Mouse (Mus musculus) right cerebral cortex, adult 2 months (tissue): ENCODE measurements around the gene Fam57b.

Source experiments
- DNase-seq, 2 experiments: peaks; one replicate each; pipeline ENCODE4 v3.0.0; 2021 to 2022; ENCODE audit warnings: low spot score in 2 of 2

Fam57b gene

DNA sequence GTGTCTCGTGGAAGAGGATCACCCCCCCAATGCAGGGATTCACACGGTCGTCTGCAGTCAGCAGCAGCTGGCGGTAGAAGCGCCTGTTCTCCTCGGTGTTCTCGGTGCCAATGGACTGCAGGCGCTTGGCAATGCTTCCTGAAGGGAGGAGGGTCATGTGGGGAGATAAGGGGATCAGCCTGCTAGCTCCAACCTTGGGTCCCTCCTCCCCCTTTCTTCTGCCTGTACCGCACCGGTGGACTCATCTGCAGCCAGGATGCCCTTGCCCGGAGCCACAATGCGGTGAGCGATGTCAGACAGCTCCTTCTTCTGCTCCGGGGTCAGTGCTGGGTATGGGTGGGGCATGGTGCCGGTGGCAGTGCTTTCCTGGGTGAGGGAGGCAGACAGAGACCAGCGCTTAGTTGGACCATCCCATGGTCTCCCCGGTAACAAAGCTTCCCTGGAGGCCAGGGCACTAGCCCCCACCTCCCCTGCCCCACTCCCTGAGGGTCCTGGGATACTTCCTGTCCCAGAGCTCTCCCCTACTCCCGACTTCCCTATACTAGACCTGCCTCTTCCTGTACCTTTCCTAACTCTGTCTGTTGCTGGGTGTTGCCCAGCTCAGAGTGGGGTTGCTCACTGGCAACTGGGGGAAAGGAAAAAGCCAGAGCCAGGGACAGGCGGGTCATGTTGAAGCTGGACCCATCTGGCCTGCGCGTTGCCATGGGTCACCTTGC, at the start of gene Fam57b:
Gene Fam57b (plus strand): TSS at position 258 of the 716 bp plus-strand sequence.
- DNase-seq = peak in 1 of 2 experiments; percentile 28

- no peak for DNase-seq
Observed at GRCm38 (mm10) chr7:126748824-126749223, 48.6 kb upstream of the Fam57b start.

DNA sequence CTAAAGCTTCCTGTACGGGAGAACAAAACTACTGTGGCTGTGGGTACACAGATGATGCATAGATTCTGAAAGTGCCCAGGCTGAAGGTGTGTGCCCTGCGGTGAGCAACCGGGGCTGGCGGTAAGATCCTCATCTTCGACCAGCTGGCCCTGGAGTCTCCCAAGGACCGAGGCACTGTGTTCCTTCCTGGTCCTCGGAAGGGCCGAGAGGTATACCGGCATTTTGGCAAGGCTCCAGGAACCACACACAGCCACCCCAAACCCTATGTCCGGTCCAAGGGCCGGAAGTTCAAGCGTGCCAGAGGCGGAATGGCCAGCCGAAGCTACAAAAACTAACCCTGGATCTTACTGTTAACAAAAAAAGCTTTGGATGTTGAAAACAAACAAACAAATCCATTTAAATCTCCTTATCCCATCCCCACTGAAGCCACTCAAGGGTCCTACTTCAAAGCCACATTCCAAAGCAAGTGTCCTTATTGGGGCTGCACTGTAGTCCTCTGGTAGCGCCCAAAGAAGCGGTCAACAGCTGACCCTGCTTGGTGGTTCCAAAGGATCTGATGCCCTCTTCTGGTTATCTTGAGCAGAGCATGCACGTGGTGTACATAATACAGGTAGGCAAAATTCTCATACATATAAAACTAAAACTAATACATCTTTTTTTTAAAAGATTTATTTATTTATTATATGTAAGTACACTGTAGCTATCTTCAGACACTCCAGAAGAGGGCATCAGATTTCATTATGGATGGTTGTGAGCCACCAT, 47.7 kb upstream of the Fam57b start:
- no peak for DNase-seq

DNA sequence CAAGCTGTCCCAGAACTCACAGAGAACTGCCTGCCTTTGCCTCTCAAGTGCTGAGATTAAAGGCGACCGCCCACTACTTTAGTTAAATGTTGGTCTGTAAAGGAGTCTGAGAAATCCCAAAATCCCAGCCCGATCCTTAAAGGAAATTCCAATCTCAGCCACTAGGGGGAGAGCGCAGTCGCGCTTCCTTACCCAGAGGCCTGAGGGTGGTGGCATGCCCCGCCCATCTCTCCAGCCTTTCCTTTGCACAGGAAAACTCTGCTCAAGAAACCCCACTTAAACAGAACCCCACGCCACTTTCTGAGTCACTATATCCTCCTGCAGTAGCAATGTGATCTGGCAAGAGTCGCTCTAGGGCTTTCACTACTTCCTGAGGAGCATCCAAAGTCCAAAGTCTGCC, 42.6 kb upstream of the Fam57b start:
- peak; percentile 72 to 73 for DNase-seq

DNA sequence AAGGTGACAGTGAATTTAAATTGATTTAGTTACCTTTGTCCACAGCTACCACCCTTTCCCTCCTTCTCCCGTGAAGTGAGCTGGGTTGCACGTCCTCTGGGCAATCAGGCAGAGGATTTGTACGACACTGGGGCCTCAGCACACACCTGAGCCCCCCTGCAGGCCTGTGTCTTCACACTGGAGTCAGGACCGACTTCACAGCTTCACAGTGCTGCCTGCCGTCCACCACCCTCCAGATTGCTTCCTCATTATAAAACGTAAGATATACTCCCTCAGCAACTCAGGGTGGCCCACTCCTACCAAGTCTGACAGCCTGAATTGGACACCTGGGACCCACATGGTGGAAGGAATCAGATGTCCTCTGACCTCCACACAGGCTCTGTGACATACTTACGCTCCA, 38.9 kb upstream of the Fam57b start:
- no peak for DNase-seq

- peak; percentile 83 to 87 for DNase-seq
Observed at GRCm38 (mm10) chr7:126759050-126759671, 38.3 kb upstream of the Fam57b start, which contains the start of gene Mapk3. Gene Mapk3 (plus strand): TSS chr7:126759601.

- DNase-seq = no peak
Observed at GRCm38 (mm10) chr7:126759672-126760390, 37.6 kb upstream of the Fam57b start.

- DNase-seq = no peak
Observed at GRCm38 (mm10) chr7:126760391-126760802, 37.1 kb upstream of the Fam57b start.

GRCm38 (mm10) chr7:126760956-126761355, 36.5 kb upstream of the Fam57b start:
- DNase-seq = no peak

GRCm38 (mm10) chr7:126761529-126762067, 35.9 kb upstream of the Fam57b start:
- no peak for DNase-seq

- DNase-seq = peak; percentile 73 to 77
Observed at GRCm38 (mm10) chr7:126762471-126763008, 34.9 kb upstream of the Fam57b start.

- no peak for DNase-seq
Observed at GRCm38 (mm10) chr7:126765540-126765939, 31.9 kb upstream of the Fam57b start.

DNA sequence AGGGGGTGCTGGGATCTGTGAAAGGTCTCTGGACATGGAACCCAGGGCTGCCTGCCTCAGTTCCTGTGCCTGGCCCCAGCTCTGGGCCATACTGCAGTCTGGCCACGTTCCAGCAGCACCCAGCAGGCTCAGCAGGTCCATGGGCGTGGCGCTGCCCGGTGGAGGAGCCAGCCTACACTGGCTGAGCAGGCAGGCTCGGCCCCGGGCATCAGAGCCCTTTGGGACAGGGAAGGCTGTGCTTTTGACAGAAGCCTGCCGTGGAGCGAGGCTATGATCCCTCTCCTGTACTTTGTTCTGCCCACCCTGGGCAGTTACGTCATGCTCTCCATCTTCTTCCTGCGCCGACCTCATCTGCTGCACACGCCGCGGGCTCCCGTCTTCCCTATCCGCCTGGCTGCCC, 31.3 kb upstream of the Fam57b start, which contains the start of gene Gdpd3:
Gene Gdpd3 (plus strand): TSS at position 134 of the 400 bp plus-strand sequence.
- DNase-seq = no peak

- DNase-seq = no peak
Observed at GRCm38 (mm10) chr7:126767001-126767400, 30.5 kb upstream of the Fam57b start.

DNA sequence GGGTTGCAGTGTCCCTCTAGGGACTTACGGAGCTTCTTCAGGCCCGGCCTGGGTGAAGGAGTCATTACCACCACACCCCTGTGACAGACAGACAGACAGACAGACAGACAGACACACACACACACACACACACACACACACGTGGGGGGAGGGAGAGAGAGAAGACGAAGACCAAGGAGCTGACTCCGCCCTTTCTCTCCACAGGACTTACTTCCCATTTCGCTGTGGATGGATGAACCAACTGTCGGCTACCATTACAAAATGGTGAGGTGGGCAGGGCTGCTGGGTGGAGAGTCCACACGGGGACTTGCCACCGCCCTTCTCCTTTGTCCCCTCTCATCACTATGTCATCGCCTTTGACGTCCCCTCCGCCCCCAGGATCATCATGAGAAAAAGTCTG, 26.7 kb upstream of the Fam57b start:
- no peak for DNase-seq

DNA sequence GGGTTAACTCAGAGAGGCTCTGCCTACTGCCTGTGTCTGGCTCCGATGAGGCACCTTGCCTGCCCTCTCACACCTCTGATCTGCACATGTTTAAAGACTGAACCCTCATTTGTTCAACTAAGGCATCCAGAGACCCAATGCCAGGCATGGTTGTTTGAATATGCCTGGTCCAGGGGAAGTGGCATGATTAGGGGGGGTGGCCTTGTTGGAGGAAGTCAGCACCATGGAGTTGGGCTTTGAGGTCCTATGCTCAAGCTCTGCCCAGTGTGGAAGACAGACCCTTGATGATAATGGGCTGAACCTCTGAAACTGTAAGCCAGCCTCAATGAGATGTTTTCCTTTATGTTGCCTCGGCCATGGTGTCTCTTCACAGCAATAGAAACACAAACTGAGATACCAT, 24.1 kb upstream of the Fam57b start:
- no peak for DNase-seq

- DNase-seq = no peak
Observed at GRCm38 (mm10) chr7:126774463-126774862, 23.0 kb upstream of the Fam57b start.

DNA sequence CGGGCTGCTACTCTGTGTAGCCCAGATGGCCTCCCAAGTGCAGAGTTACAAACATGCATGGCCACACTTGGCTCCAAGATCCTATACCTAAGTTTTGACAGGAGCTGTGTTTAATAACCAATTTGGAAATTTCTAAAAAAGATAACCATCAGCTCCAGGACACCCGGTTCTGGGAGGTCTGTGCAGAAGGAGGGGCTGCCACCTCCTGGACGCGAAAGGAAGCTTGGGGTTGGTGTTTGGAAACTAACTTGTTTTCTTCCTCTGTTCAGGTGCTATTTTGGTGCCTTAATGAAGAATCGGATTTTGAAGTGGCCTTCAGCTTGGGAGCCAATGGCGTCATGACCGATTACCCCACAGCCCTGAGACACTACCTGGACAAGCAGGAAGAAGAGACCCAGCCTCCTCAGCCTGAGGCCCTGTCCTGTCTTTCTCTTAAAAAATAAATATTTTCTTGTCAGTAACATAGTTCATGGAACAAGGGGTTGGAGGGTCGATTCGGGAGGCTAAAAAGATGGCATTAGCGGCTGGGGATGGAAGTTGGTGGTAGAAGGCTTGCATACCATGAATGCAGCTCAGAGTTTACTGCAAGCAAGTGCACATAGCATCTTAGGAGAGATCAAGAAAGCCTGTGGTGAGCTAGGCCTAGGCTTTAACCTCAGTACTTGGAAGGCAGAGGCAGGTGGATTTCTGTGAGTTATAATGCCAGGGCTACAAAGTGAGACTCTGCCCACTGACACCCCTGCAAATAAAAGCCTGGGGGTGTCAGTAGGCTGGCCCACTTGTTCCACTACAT, 22.1 kb upstream of the Fam57b start:
- DNase-seq = no peak

DNA sequence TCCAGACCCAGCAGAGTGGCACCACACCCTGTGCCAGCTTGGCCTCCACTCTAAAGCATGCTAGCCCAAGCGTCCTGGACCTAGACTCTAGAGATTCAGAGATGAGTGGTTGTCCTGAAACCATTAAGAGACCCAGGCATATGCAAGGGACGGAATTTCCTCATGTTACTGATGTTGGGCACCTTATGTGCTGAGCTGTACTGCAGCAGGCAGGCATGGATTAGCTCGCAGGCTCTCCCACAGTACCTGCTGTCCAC, 21.6 kb upstream of the Fam57b start:
- no peak for DNase-seq

GRCm38 (mm10) chr7:126776598-126777057, 20.8 kb upstream of the Fam57b start, which contains the start of gene Ypel3:
Gene Ypel3 (plus strand): TSS chr7:126776955.
- peak; percentile 90 to 95 for DNase-seq
